Mouse (Mus musculus): ENCODE results near the gene P2ry12. TPM values are rescaled to one million over a fixed set of nuclear protein-coding genes. Genes with fewer than 3 reads are reported as not detected.

P2ry12 gene
- polyA plus RNA-seq, 1 experiment = not detected

GRCm38 (mm10) chr3:59174426-59175154 lies 88.1 kb downstream of the P2ry12 start:
- Histone ChIP-seq H3K27me3 (ENCODE audit: control insufficient read depth) (no peaks in the 10 kb centered on the region), H3K4me1 (ENCODE audit: control insufficient read depth) (no peaks in the 10 kb centered on the region), H3K36me3 (ENCODE audit: control insufficient read depth) (no peaks in the 10 kb centered on the region), H3K9me3 (ENCODE audit: control insufficient read depth, low read length) (no peaks in the 10 kb centered on the region), H3K4me3 (replicated peaks) (no peak overlapping the region)
- TF ChIP-seq GATA1 (IDR thresholded peaks at IDR 0.05; ENCODE audit: low read length) (no peak), TAL1 (IDR thresholded peaks at IDR 0.05; ENCODE audit: low read length) (no peak)

DNA sequence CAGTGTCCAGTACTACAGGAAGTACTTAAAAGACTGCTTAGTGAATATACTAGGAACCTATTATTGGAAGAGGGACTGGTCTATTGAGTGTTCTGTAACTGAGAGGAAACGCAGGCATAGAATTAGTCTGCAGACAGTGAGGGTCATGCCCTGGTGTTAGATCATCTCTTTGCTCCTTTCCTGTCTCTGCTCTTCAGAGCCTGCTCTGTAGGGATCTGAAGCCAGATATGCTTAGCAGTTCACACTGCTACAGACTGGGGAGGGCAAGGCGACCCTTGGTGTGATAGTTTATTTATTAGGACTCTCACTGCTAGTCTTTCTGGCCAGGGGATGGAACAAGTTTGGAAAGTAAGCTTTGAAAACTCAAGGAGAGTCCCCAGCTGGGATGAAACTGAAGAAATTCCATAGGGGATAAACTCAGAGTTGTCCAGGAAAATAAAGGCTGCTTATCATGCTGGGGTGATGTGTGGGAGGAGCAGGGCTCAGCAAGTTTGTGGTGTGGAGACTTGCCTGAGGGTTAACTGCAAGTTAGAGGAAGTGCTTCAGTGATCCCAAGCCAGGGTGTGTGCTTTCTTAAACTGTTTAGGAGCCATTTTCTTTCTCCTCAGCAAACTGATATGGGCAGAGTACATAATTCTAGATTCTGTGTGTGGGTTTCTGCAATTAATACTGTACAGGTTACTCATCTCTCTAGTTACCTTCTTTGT lies 92.6 kb downstream of the P2ry12 start:
- Histone ChIP-seq H3K4me1 (ENCODE audit: control insufficient read depth) (no peaks in the 10 kb centered on the region), H3K9me3 (ENCODE audit: control insufficient read depth, low read length) (no peaks in the 10 kb centered on the region), H3K4me3 (replicated peaks) (no peak overlapping the region)

DNA sequence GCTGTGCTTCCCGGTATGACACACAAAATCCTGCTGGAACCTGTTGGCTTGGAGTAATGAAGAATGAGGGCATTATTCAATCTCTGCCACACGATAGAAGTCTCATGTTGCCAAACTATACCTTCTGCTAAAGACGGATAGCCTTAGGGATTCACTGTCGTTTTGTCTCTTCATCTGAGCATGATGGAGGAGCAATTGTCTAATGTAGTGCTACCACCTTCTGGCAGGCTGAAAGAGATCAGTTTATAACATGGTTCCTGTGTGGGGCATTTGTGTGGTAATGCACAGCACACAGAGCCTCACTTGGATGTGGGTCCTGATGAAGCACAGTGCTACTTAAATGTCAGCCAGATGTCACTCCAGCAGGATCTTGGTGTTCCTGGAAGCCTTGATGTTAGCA lies 93.5 kb downstream of the P2ry12 start:
- Histone ChIP-seq H3K4me1 (ENCODE audit: control insufficient read depth) (no peaks in the 10 kb centered on the region), H3K4me3 (replicated peaks) (no peak overlapping the region), H3K9me3 (ENCODE audit: control insufficient read depth, low read length) (no peaks in the 10 kb centered on the region), H3K27me3 (ENCODE audit: control insufficient read depth) (no peaks in the 10 kb centered on the region), H3K36me3 (ENCODE audit: control insufficient read depth) (no peaks in the 10 kb centered on the region)
- TF ChIP-seq GATA1 (IDR thresholded peaks at IDR 0.05; ENCODE audit: low read length) = no peak
- TF ChIP-seq TAL1 (IDR thresholded peaks at IDR 0.05; ENCODE audit: low read length) = no peak

More for the DNA sequence above, 92.6 kb downstream of the P2ry12 start:
- TF ChIP-seq GATA1 (IDR thresholded peaks at IDR 0.05; ENCODE audit: low read length) (no peak), TAL1 (IDR thresholded peaks at IDR 0.05; ENCODE audit: low read length) (no peak)
- Histone ChIP-seq H3K36me3 (ENCODE audit: control insufficient read depth) (no peaks in the 10 kb centered on the region), H3K27me3 (ENCODE audit: control insufficient read depth) (no peaks in the 10 kb centered on the region)

DNA sequence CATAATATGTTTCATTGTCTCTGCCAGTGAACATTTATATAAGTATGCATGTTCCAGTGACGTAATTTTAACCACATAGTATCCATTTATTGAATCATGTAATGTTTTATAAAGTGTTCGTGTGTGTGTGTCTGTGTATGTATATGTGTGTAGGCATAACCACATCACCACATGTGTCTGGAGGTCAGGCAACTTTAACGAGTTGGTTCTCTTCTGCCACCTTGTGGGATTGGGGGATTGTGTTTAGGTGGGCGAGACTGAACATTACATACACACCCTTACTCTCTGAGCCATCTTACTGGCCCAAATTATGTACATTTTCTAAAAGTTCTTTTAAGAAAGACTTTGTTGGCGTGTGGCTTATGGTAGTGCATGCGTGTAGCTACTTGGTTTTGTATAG lies 94.2 kb downstream of the P2ry12 start:
- no peak overlapping the region for H3K4me3 ChIP-seq (replicated peaks)
- TF ChIP-seq GATA1 (IDR thresholded peaks at IDR 0.05; ENCODE audit: low read length) (no peak), TAL1 (IDR thresholded peaks at IDR 0.05; ENCODE audit: low read length) (no peak)
- no peaks in the 10 kb centered on the region for H3K27me3 ChIP-seq (ENCODE audit: control insufficient read depth)
- H3K4me1 ChIP-seq (ENCODE audit: control insufficient read depth) = no peaks in the 10 kb centered on the region
- no peaks in the 10 kb centered on the region for H3K9me3 ChIP-seq (ENCODE audit: control insufficient read depth, low read length)
- no peaks in the 10 kb centered on the region for H3K36me3 ChIP-seq (ENCODE audit: control insufficient read depth)

GRCm38 (mm10) chr3:59167417-59168054 lies 95.1 kb downstream of the P2ry12 start:
- Histone ChIP-seq H3K9me3 (ENCODE audit: control insufficient read depth, low read length) (no peaks in the 10 kb centered on the region), H3K4me3 (replicated peaks) (no peak overlapping the region), H3K4me1 (ENCODE audit: control insufficient read depth) (no peaks in the 10 kb centered on the region), H3K27me3 (ENCODE audit: control insufficient read depth) (no peaks in the 10 kb centered on the region), H3K36me3 (ENCODE audit: control insufficient read depth) (no peaks in the 10 kb centered on the region)
- no peak for TF ChIP-seq TAL1 (IDR thresholded peaks at IDR 0.05; ENCODE audit: low read length)

Other genes with a start within 250 kb of the P2ry12 start
- not detected in 2 replicates for gene Gpr171, start 161.1 kb downstream of the P2ry12 start, polyA plus RNA-seq (2012)
- not detected in 2 replicates for gene P2ry14, start 109.3 kb downstream of the P2ry12 start, polyA plus RNA-seq (2012)
- gene Gpr87, start 67.8 kb downstream of the P2ry12 start, polyA plus RNA-seq (2012) = not detected in 2 replicates
- gene P2ry13, start 52.0 kb downstream of the P2ry12 start, polyA plus RNA-seq (2012) = 0.01 TPM in 1 of 2 replicates, not detected in the other
- 0.01 TPM in 1 of 2 replicates, not detected in the other for gene Igsf10, start 81.5 kb upstream of the P2ry12 start, polyA plus RNA-seq (2012)